Mouse (Mus musculus): ENCODE results near the gene Snx29.

DNA sequence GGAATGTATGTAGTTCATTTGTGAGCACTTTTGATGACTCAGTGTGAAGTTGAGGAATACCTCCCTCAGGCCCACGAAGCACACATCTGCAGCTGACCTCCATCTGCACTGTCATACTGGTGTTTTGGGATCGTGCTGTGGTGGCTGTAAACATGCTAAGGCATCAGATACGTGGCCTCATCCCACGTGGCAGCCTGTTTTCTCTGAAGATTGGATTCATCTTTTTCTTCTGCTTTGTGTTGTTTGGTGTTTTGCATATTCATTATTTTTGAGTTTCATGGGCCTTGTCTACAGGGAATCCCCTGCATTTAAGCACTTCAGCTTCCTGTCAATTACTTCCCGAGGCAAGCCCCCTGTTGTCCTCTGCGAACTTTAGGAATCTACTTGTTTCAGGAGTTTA lies 246.4 kb downstream of the Snx29 start:
- TF ChIP-seq CTCF (IDR thresholded peaks at IDR 0.05; ENCODE audit: low read depth) (no peak), EP300 (IDR thresholded peaks at IDR 0.05; ENCODE audit: low read depth) (no peak)

Data from liver, embryonic 14.5 days (tissue).